In the genomic region with DNA sequence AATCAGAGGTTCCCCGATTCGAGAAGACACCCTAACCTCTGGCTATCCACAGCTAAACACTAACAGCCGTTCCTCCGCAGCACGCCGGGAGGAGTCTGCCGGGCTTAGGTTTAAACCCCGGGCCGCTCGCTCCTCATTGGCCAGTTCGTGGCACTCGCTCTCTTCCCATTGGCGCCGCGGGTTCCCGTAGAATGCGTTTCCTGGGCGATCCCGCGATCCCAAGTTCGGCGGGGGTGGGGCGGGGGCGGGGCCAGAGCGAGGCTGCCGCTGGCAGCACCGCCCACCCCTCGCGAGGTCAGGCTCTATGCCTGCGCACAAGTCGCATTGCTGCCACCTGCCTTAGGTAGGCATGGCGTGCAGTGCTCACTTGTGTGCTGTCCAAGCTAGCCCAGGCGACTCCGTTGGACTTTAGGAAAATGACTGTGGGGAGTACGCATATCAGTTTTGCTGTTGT, we compare ENCODE assay signal across 8 mouse cellular contexts. TPM values are rescaled to one million over a fixed set of nuclear protein-coding genes. Genes with fewer than 3 reads are reported as not detected.
A peak's percentile ranks its signal among the peaks of the same experiment; 100 is the strongest.
DNase-seq lines count a peak whose midpoint lies in the region; TF ChIP-seq lines count a peak whose summit lies in the region.

A gene (minus strand): TSS at position 157 of the 454 bp plus-strand sequence.

- no peaks in the 10 kb centered on the region for H3K27me3 ChIP-seq in megakaryocyte, embryonic 14.5 days (replicated peaks)

- peak within 1 kb of the TSS; percentile 90 for H3K4me3 ChIP-seq in gastrocnemius, adult 2 months
- H3K4me3 ChIP-seq in megakaryocyte, embryonic 14.5 days (replicated peaks), result peak within 1 kb of the TSS; percentile 91

- TF ChIP-seq CTCF in gastrocnemius, adult 2 months (IDR thresholded peaks at IDR 0.05), result peak; percentile 46

- intact Hi-C loops in gastrocnemius, adult 2 months (cut with DNase I), result loop anchor here (5.0 kb wide), 1 partner anchor 46 kb away; a partner anchor contains a TSS

- H3K36me3 ChIP-seq in megakaryocyte, embryonic 14.5 days (replicated peaks; ENCODE audit: low read length), result peaks cover 31% of the 10 kb centered on the region

- peak; percentile 84 for DNase-seq in WW6 (ENCODE audit: low read depth, low spot score)
- peak; percentile 88 to 93 for DNase-seq in cerebellum, postnatal 4 days (ENCODE audit: low spot score in 2 of 2)
- DNase-seq in gastrocnemius, adult 2 months, result peak; percentile 95
- DNase-seq in hindlimb bud, embryonic 11.5 days (ENCODE audit: extremely low spot score, low read depth, low spot score), result peak; percentile 60
- DNase-seq in left cerebral cortex, adult 8-10 months (ENCODE audit: low spot score in 2 of 2), result peak; percentile 67 to 80
- DNase-seq in right cerebral cortex, postnatal 10 days (ENCODE audit: low spot score in 2 of 2), result peak; percentile 95 to 96
- peak; percentile 81 for DNase-seq in urinary bladder, postnatal 25 days (ENCODE audit: low spot score)

- H3K27ac ChIP-seq in gastrocnemius, adult 2 months, result peak within 1 kb of the TSS; percentile 73

- peaks cover 38% of the 10 kb centered on the region for H3K4me1 ChIP-seq in megakaryocyte, embryonic 14.5 days

- H3K9me3 ChIP-seq in megakaryocyte, embryonic 14.5 days, result no peaks in the 10 kb centered on the region

RNA-seq across cellular contexts. Expression of the gene that starts here (rescaled TPM):
- not detected for total RNA-seq in gastrocnemius, adult 2 months (2021)
- total RNA-seq in left cerebral cortex, adult 8-10 months (2022), result 1 to 10 TPM in 1 of 4 experiments, under 1 TPM in 3; 0.43 to 1.3 (median 0.78) TPM
- polyA plus RNA-seq in megakaryocyte, embryonic 14.5 days (2012; ENCODE audit: insufficient read depth, low replicate concordance), result 3.9 TPM in 1 of 2 replicates, not detected in the other

Comparison
In these comparisons a context has a peak if more than half of its experiments do, and no peak if none do; other contexts are left out.
1. Peak in every context shown above with its lines: DNase-seq, H3K4me3 ChIP-seq and H3K27ac ChIP-seq.
2. Peak in DNase-seq, H3K4me3 ChIP-seq and H3K27ac ChIP-seq in gastrocnemius, adult 2 months; RNA of the gene not detected or under 1 TPM.